Mouse (Mus musculus): ENCODE data around the gene Inka2. TPM values are rescaled to one million over a fixed set of nuclear protein-coding genes. Genes with fewer than 3 reads are reported as not detected.

Gene Inka2
- polyA plus RNA-seq, 1 experiment = 0.30 TPM

GRCm38 (mm10) chr3:105716353-105717000 lies 12.1 kb downstream of the Inka2 start:
- H3K36me3 ChIP-seq (ENCODE audit: control insufficient read depth, insufficient read depth, low read length) = no peaks in the 10 kb centered on the region
- H3K27ac ChIP-seq (ENCODE audit: control insufficient read depth, insufficient read depth, low read depth, low read length) = no peak overlapping the region
- TF ChIP-seq CTCF (IDR thresholded peaks at IDR 0.05; ENCODE audit: control insufficient read depth, insufficient read depth, insufficient replicate concordance, low read depth, low read length) (no peak), POLR2A (IDR thresholded peaks at IDR 0.05; ENCODE audit: control insufficient read depth, low read depth, low read length) (no peak)
- no peaks in the 10 kb centered on the region; the same call in 1 of the 2 replicates for H3K4me1 ChIP-seq (ENCODE audit: control insufficient read depth, insufficient read depth, low read length)
- no peak overlapping the region for H3K4me3 ChIP-seq (ENCODE audit: control insufficient read depth, low read depth, low read length)
- no peaks in the 10 kb centered on the region for H3K27me3 ChIP-seq (ENCODE audit: control insufficient read depth, insufficient read depth, low read length)

GRCm38 (mm10) chr3:105717856-105718555 lies 13.6 kb downstream of the Inka2 start:
- Histone ChIP-seq H3K4me3 (ENCODE audit: control insufficient read depth, low read depth, low read length) (no peak overlapping the region), H3K36me3 (ENCODE audit: control insufficient read depth, insufficient read depth, low read length) (no peaks in the 10 kb centered on the region), H3K4me1 (ENCODE audit: control insufficient read depth, insufficient read depth, low read length) (no peaks in the 10 kb centered on the region; the same call in 1 of the 2 replicates), H3K27me3 (ENCODE audit: control insufficient read depth, insufficient read depth, low read length) (no peaks in the 10 kb centered on the region), H3K27ac (ENCODE audit: control insufficient read depth, insufficient read depth, low read depth, low read length) (no peak overlapping the region)
- TF ChIP-seq POLR2A (IDR thresholded peaks at IDR 0.05; ENCODE audit: control insufficient read depth, low read depth, low read length) (no peak), CTCF (IDR thresholded peaks at IDR 0.05; ENCODE audit: control insufficient read depth, insufficient read depth, insufficient replicate concordance, low read depth, low read length) (no peak)

GRCm38 (mm10) chr3:105718746-105719145 lies 14.3 kb downstream of the Inka2 start:
- no peaks in the 10 kb centered on the region; the same call in 1 of the 2 replicates for H3K4me1 ChIP-seq (ENCODE audit: control insufficient read depth, insufficient read depth, low read length)

GRCm38 (mm10) chr3:105719979-105720378 lies 15.6 kb downstream of the Inka2 start:
- no peak for TF ChIP-seq POLR2A (IDR thresholded peaks at IDR 0.05; ENCODE audit: control insufficient read depth, low read depth, low read length)
- TF ChIP-seq CTCF (IDR thresholded peaks at IDR 0.05; ENCODE audit: control insufficient read depth, insufficient read depth, insufficient replicate concordance, low read depth, low read length) = no peak
- Histone ChIP-seq H3K27ac (ENCODE audit: control insufficient read depth, insufficient read depth, low read depth, low read length) (no peak overlapping the region), H3K36me3 (ENCODE audit: control insufficient read depth, insufficient read depth, low read length) (no peaks in the 10 kb centered on the region), H3K4me3 (ENCODE audit: control insufficient read depth, low read depth, low read length) (no peak overlapping the region), H3K27me3 (ENCODE audit: control insufficient read depth, insufficient read depth, low read length) (no peaks in the 10 kb centered on the region), H3K4me1 (ENCODE audit: control insufficient read depth, insufficient read depth, low read length) (no peaks in the 10 kb centered on the region; the same call in 1 of the 2 replicates)

More at GRCm38 (mm10) chr3:105718746-105719145, 14.3 kb downstream of the Inka2 start:
- TF ChIP-seq CTCF (IDR thresholded peaks at IDR 0.05; ENCODE audit: control insufficient read depth, insufficient read depth, insufficient replicate concordance, low read depth, low read length) (no peak), POLR2A (IDR thresholded peaks at IDR 0.05; ENCODE audit: control insufficient read depth, low read depth, low read length) (no peak)
- Histone ChIP-seq H3K27ac (ENCODE audit: control insufficient read depth, insufficient read depth, low read depth, low read length) (no peak overlapping the region), H3K27me3 (ENCODE audit: control insufficient read depth, insufficient read depth, low read length) (no peaks in the 10 kb centered on the region), H3K4me3 (ENCODE audit: control insufficient read depth, low read depth, low read length) (no peak overlapping the region), H3K36me3 (ENCODE audit: control insufficient read depth, insufficient read depth, low read length) (no peaks in the 10 kb centered on the region)

- Histone ChIP-seq H3K36me3 (ENCODE audit: control insufficient read depth, insufficient read depth, low read length) (no peaks in the 10 kb centered on the region), H3K4me1 (ENCODE audit: control insufficient read depth, insufficient read depth, low read length) (no peaks in the 10 kb centered on the region; the same call in 1 of the 2 replicates), H3K4me3 (ENCODE audit: control insufficient read depth, low read depth, low read length) (no peak overlapping the region), H3K27me3 (ENCODE audit: control insufficient read depth, insufficient read depth, low read length) (no peaks in the 10 kb centered on the region), H3K27ac (ENCODE audit: control insufficient read depth, insufficient read depth, low read depth, low read length) (no peak overlapping the region)
- TF ChIP-seq CTCF (IDR thresholded peaks at IDR 0.05; ENCODE audit: control insufficient read depth, insufficient read depth, insufficient replicate concordance, low read depth, low read length) (no peak), POLR2A (IDR thresholded peaks at IDR 0.05; ENCODE audit: control insufficient read depth, low read depth, low read length) (no peak)
Measured at GRCm38 (mm10) chr3:105720514-105720913, 16.1 kb downstream of the Inka2 start.

- H3K27me3 ChIP-seq (ENCODE audit: control insufficient read depth, insufficient read depth, low read length) = no peaks in the 10 kb centered on the region
- no peaks in the 10 kb centered on the region for H3K36me3 ChIP-seq (ENCODE audit: control insufficient read depth, insufficient read depth, low read length)
- no peak overlapping the region for H3K27ac ChIP-seq (ENCODE audit: control insufficient read depth, insufficient read depth, low read depth, low read length)
- no peaks in the 10 kb centered on the region; the same call in 1 of the 2 replicates for H3K4me1 ChIP-seq (ENCODE audit: control insufficient read depth, insufficient read depth, low read length)
- no peak overlapping the region for H3K4me3 ChIP-seq (ENCODE audit: control insufficient read depth, low read depth, low read length)
- no peak for TF ChIP-seq POLR2A (IDR thresholded peaks at IDR 0.05; ENCODE audit: control insufficient read depth, low read depth, low read length)
- no peak for TF ChIP-seq CTCF (IDR thresholded peaks at IDR 0.05; ENCODE audit: control insufficient read depth, insufficient read depth, insufficient replicate concordance, low read depth, low read length)
Measured at GRCm38 (mm10) chr3:105721681-105722201, 17.3 kb downstream of the Inka2 start.

GRCm38 (mm10) chr3:105722510-105722909 lies 18.1 kb downstream of the Inka2 start:
- Histone ChIP-seq H3K36me3 (ENCODE audit: control insufficient read depth, insufficient read depth, low read length) (no peaks in the 10 kb centered on the region), H3K4me1 (ENCODE audit: control insufficient read depth, insufficient read depth, low read length) (no peaks in the 10 kb centered on the region), H3K4me3 (ENCODE audit: control insufficient read depth, low read depth, low read length) (no peak overlapping the region), H3K27ac (ENCODE audit: control insufficient read depth, insufficient read depth, low read depth, low read length) (no peak overlapping the region), H3K27me3 (ENCODE audit: control insufficient read depth, insufficient read depth, low read length) (no peaks in the 10 kb centered on the region)
- no peak for TF ChIP-seq POLR2A (IDR thresholded peaks at IDR 0.05; ENCODE audit: control insufficient read depth, low read depth, low read length)
- TF ChIP-seq CTCF (IDR thresholded peaks at IDR 0.05; ENCODE audit: control insufficient read depth, insufficient read depth, insufficient replicate concordance, low read depth, low read length) = no peak

All from testis, adult 2 months (tissue).